Mouse (Mus musculus): ENCODE measurements around the gene Esr1.

- TF ChIP-seq CTCF (IDR thresholded peaks at IDR 0.05) (no peak), EP300 (IDR thresholded peaks at IDR 0.05) (no peak)
Observed at GRCm38 (mm10) chr10:4712061-4712908, 100.9 kb downstream of the Esr1 start.

Data from lung, postnatal 0 days (tissue).